9 mouse cellular contexts compared by ENCODE assay signal in the genomic region with DNA sequence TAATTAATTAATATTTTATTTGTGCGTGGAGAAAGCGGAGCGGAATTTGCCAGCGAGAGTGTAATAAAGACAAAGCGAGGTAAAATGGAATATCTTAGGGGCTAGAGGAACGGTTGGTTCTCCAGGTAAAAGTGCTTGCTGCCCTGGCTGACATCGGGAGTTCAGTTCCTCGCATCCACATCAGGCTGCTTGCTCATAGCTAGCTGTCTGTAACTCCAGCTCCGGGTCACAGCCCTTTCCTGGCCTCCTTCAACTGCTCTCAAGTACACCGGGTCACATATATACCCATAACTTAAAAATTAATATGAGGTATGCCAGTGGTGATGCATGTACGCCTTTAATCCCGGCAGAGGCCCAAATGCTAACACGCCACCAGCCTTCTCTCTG. TPM values are rescaled to one million over a fixed set of nuclear protein-coding genes. Genes with fewer than 3 reads are reported as not detected.
DNase-seq lines count a peak whose midpoint lies in the region; ATAC-seq lines count a peak whose summit lies in the region.
"Had no signal": no experiment of that assay in that cellular context is flagged by ENCODE, and none has a peak within 500 bp of the region (broad histone marks: within the 10 kb centered on the region; RNA-seq: fewer than 3 reads in every experiment).

No protein-coding gene starts in this region.

- no peaks in the 10 kb centered on the region for H3K27me3 ChIP-seq in kidney, embryonic 15.5 days
- H3K27me3 ChIP-seq in hindbrain, embryonic 13.5 days, result no peaks in the 10 kb centered on the region
- H3K27me3 ChIP-seq in midbrain, embryonic 13.5 days, result no peaks in the 10 kb centered on the region
- H3K27me3 ChIP-seq: Patski had no signal

- peak overlapping the region; percentile 82 for H3K4me3 ChIP-seq in kidney, embryonic 15.5 days (replicated peaks)
- peak overlapping the region; percentile 50 for H3K4me3 ChIP-seq in brown adipose tissue, adult 24 weeks (ENCODE audit: insufficient read depth, low read depth, low read length)
- H3K4me3 ChIP-seq in hindbrain, embryonic 13.5 days, result peak overlapping the region; percentile 27
- H3K4me3 ChIP-seq in midbrain, embryonic 13.5 days (replicated peaks), result peak overlapping the region; percentile 88

- H3K36me3 ChIP-seq in kidney, embryonic 15.5 days, result peaks cover 19% of the 10 kb centered on the region
- H3K36me3 ChIP-seq in hindbrain, embryonic 13.5 days, result peaks cover 26% of the 10 kb centered on the region
- peaks cover 27% of the 10 kb centered on the region for H3K36me3 ChIP-seq in midbrain, embryonic 13.5 days

- H3K4me1 ChIP-seq in kidney, embryonic 15.5 days, result peaks cover 57% of the 10 kb centered on the region
- peaks cover 9% of the 10 kb centered on the region for H3K4me1 ChIP-seq in brown adipose tissue, adult 24 weeks (ENCODE audit: control insufficient read depth, insufficient read depth, insufficient read length, low read length)
- H3K4me1 ChIP-seq in hindbrain, embryonic 13.5 days (replicated peaks), result peaks cover 55% of the 10 kb centered on the region
- H3K4me1 ChIP-seq in midbrain, embryonic 13.5 days (replicated peaks), result peaks cover 59% of the 10 kb centered on the region

- H3K9ac ChIP-seq in kidney, embryonic 15.5 days, result peak overlapping the region; percentile 36; the same call in 1 of the 2 replicates
- 0 out of 2 replicates have a peak overlapping the region, but pooled peaks have one; percentile 24 for H3K9ac ChIP-seq in hindbrain, embryonic 13.5 days
- no peak overlapping the region for H3K9ac ChIP-seq in midbrain, embryonic 13.5 days (replicated peaks)

- DNase-seq in kidney, adult 9 months, result no peak
- no peak for DNase-seq in ovary, postnatal 14 days (ENCODE audit: low spot score)
- DNase-seq in natural killer cell, adult 2 months (ENCODE audit: low spot score in 2 of 2), result no peak

- H3K9me3 ChIP-seq in kidney, embryonic 15.5 days (replicated peaks), result no peaks in the 10 kb centered on the region
- no peaks in the 10 kb centered on the region for H3K9me3 ChIP-seq in hindbrain, embryonic 13.5 days
- H3K9me3 ChIP-seq in midbrain, embryonic 13.5 days, result no peaks in the 10 kb centered on the region

- peak overlapping the region; percentile 65 for H3K4me2 ChIP-seq in kidney, embryonic 15.5 days
- H3K4me2 ChIP-seq in hindbrain, embryonic 13.5 days, result peak overlapping the region; percentile 44
- peak overlapping the region; percentile 42 for H3K4me2 ChIP-seq in midbrain, embryonic 13.5 days (replicated peaks)

- peak; percentile 5; the same call in 1 of the 2 replicates for ATAC-seq in kidney, embryonic 15.5 days (replicated peaks; ENCODE audit: low FRiP score)
- ATAC-seq in hindbrain, embryonic 13.5 days (ENCODE audit: low FRiP score), result peak; percentile 29
- peak; percentile 53 for ATAC-seq in midbrain, embryonic 13.5 days
- ATAC-seq in frontal cortex, adult (ENCODE audit: low TSS enrichment), result no peak

- WGBS in kidney, embryonic 15.5 days, result 34% methylated on average over 13 of the region's 13 CpGs
- 38% methylated on average over 13 of the region's 13 CpGs for WGBS in hindbrain, embryonic 13.5 days
- 36% methylated on average over 13 of the region's 13 CpGs for WGBS in midbrain, embryonic 13.5 days

- peak overlapping the region; percentile 37; the same call in 1 of the 2 replicates for H3K27ac ChIP-seq in kidney, embryonic 15.5 days
- H3K27ac ChIP-seq in brown adipose tissue, adult 24 weeks (replicated peaks; ENCODE audit: low read depth, low read length), result peak overlapping the region; percentile 18; the same call in 1 of the 2 replicates
- H3K27ac ChIP-seq in hindbrain, embryonic 13.5 days, result peak overlapping the region; percentile 1; the same call in 1 of the 2 replicates
- peak overlapping the region; percentile 19; the same call in 1 of the 2 replicates for H3K27ac ChIP-seq in midbrain, embryonic 13.5 days

RNA-seq across cellular contexts. Expression of a gene that starts 0.5 kb away (rescaled TPM):
- 168 and 175 TPM in 2 replicates for polyA plus RNA-seq in kidney, embryonic 15.5 days (2015; fragmentation: Nextera tagmentation; extraction: Ambion mirVana)
- 14.0 and 16.1 TPM in 2 replicates for polyA plus RNA-seq in brown adipose tissue, adult 24 weeks (2012; ENCODE audit: insufficient read depth, insufficient read length, missing spikeins)
- 116 and 118 TPM in 2 replicates for polyA plus RNA-seq in hindbrain, embryonic 13.5 days (2015; fragmentation: Nextera tagmentation; extraction: Ambion mirVana)
- polyA plus RNA-seq in midbrain, embryonic 13.5 days (2015; fragmentation: Nextera tagmentation; extraction: Ambion mirVana), result 113 and 123 TPM in 2 replicates

RNA-seq across cellular contexts. Expression of a gene that starts 3.3 kb away (rescaled TPM):
- 26.9 and 30.8 TPM in 2 replicates for polyA plus RNA-seq in kidney, embryonic 15.5 days (2015; fragmentation: Nextera tagmentation; extraction: Ambion mirVana)
- 0.99 and 2.7 TPM in 2 replicates for polyA plus RNA-seq in brown adipose tissue, adult 24 weeks (2012; ENCODE audit: insufficient read depth, insufficient read length, missing spikeins)
- 6.1 and 6.9 TPM in 2 replicates for polyA plus RNA-seq in hindbrain, embryonic 13.5 days (2015; fragmentation: Nextera tagmentation; extraction: Ambion mirVana)
- polyA plus RNA-seq in midbrain, embryonic 13.5 days (2015; fragmentation: Nextera tagmentation; extraction: Ambion mirVana), result 10.1 and 11.0 TPM in 2 replicates

RNA-seq across cellular contexts. Expression of a gene that starts 31.4 kb away (rescaled TPM):
- 97.4 and 103 TPM in 2 replicates for polyA plus RNA-seq in kidney, embryonic 15.5 days (2015; fragmentation: Nextera tagmentation; extraction: Ambion mirVana)
- 43.2 and 52.6 TPM in 2 replicates for polyA plus RNA-seq in brown adipose tissue, adult 24 weeks (2012; ENCODE audit: insufficient read depth, insufficient read length, missing spikeins)
- 159 and 163 TPM in 2 replicates for polyA plus RNA-seq in hindbrain, embryonic 13.5 days (2015; fragmentation: Nextera tagmentation; extraction: Ambion mirVana)
- 159 and 182 TPM in 2 replicates for polyA plus RNA-seq in midbrain, embryonic 13.5 days (2015; fragmentation: Nextera tagmentation; extraction: Ambion mirVana)

RNA-seq across cellular contexts. Expression of a gene that starts 31.5 kb away (rescaled TPM):
- polyA plus RNA-seq in kidney, embryonic 15.5 days (2015; fragmentation: Nextera tagmentation; extraction: Ambion mirVana), result 14.5 and 15.5 TPM in 2 replicates
- polyA plus RNA-seq in brown adipose tissue, adult 24 weeks (2012; ENCODE audit: insufficient read depth, insufficient read length, missing spikeins), result 7.5 and 10.4 TPM in 2 replicates
- polyA plus RNA-seq in hindbrain, embryonic 13.5 days (2015; fragmentation: Nextera tagmentation; extraction: Ambion mirVana), result 5.7 and 5.8 TPM in 2 replicates
- polyA plus RNA-seq in midbrain, embryonic 13.5 days (2015; fragmentation: Nextera tagmentation; extraction: Ambion mirVana), result 4.6 and 5.0 TPM in 2 replicates

RNA-seq across cellular contexts. Expression of a gene that starts 37.9 kb away (rescaled TPM):
- 42.2 and 45.6 TPM in 2 replicates for polyA plus RNA-seq in kidney, embryonic 15.5 days (2015; fragmentation: Nextera tagmentation; extraction: Ambion mirVana)
- 41.1 and 69.6 TPM in 2 replicates for polyA plus RNA-seq in brown adipose tissue, adult 24 weeks (2012; ENCODE audit: insufficient read depth, insufficient read length, missing spikeins)
- polyA plus RNA-seq in hindbrain, embryonic 13.5 days (2015; fragmentation: Nextera tagmentation; extraction: Ambion mirVana), result 77.2 and 86.0 TPM in 2 replicates
- 73.7 and 78.6 TPM in 2 replicates for polyA plus RNA-seq in midbrain, embryonic 13.5 days (2015; fragmentation: Nextera tagmentation; extraction: Ambion mirVana)

Comparison
In these comparisons a context has a peak if more than half of its experiments do, and no peak if none do; other contexts are left out.
1. H3K4me3 ChIP-seq: peak in every context shown above with its lines; median percentile 88 in midbrain, embryonic 13.5 days; 82 in kidney, embryonic 15.5 days; 50 in brown adipose tissue, adult 24 weeks; 27 in hindbrain, embryonic 13.5 days.